Mouse (Mus musculus) forebrain, embryonic 14.5 days (tissue): ENCODE data around the gene Cep128. TPM values are rescaled to one million over a fixed set of nuclear protein-coding genes. Genes with fewer than 3 reads are reported as not detected.

Source experiments
- ATAC-seq: fragments of 200-750 bp; cut with Nextera tagmentation; 2 replicates; pipeline ENCODE4 v1.8.0; 2017; ENCODE audit warnings: mild to moderate bottlenecking, moderate library complexity
- DNase-seq: peaks from one replicate; pipeline ENCODE4 v3.0.0-alpha.2; 2015; ENCODE audit warnings: low spot score
- H3K27ac ChIP-seq: fragments of 300-500 bp; sonication (generic); 2 replicates; pipeline ENCODE4 v1.5.1; 2014; ENCODE audit warnings: low read depth, mild to moderate bottlenecking, control low read depth, low read length, moderate library complexity
- H3K27me3 ChIP-seq: fragments of 300-500 bp; sonication (generic); replicated peaks from 2 replicates; pipeline ENCODE4 v1.6.1; 2014; ENCODE audit warnings: low read length, control low read depth, mixed read lengths; ENCODE audit not compliant: control insufficient read depth, insufficient read depth
- H3K36me3 ChIP-seq: fragments of 300-500 bp; sonication (generic); 2 replicates; pipeline ENCODE4 v1.6.1; 2014; ENCODE audit warnings: low read length, control low read depth; ENCODE audit not compliant: control insufficient read depth, insufficient read depth
- H3K4me1 ChIP-seq: fragments of 300-500 bp; sonication (generic); 2 replicates; pipeline ENCODE4 v1.6.1; 2014; ENCODE audit warnings: antibody characterized with exemption, low read length, control low read depth; ENCODE audit not compliant: control insufficient read depth, insufficient read depth
- H3K4me2 ChIP-seq: fragments of 300-500 bp; sonication (generic); 2 replicates; pipeline ENCODE4 v1.6.1; 2014; ENCODE audit warnings: mild to moderate bottlenecking, control low read depth, low read length
- H3K4me3 ChIP-seq: fragments of 300-500 bp; sonication (generic); 2 replicates; pipeline ENCODE4 v1.5.1; 2014; ENCODE audit warnings: low read depth, low read length, control low read depth
- H3K9ac ChIP-seq: fragments of 300-500 bp; sonication (generic); 2 replicates; pipeline ENCODE4 v1.6.1; 2014; ENCODE audit warnings: mild to moderate bottlenecking, low read length, control low read depth, moderate library complexity
- H3K9me3 ChIP-seq: fragments of 300-500 bp; sonication (generic); replicated peaks from 2 replicates; pipeline ENCODE4 v1.6.1; 2016; ENCODE audit warnings: low read length, control low read depth, mixed read lengths; ENCODE audit not compliant: control insufficient read depth
- WGBS: fragments of 180-500 bp; shearing (Covaris S2); extraction: QIAGEN DNeasy Blood & Tissue Kit; methylation state at CpG from one replicate; pipeline ENCODE4 v1.1.7; 2014; 5-methylcytosine and 5-hydroxymethylcytosine counted together
- polyA plus RNA-seq: library from polyadenylated mRNA; unstranded; fragments of >200 nt; fragmentation: Nextera tagmentation; extraction: Ambion mirVana; gene quantifications from 2 replicates; pipeline ENCODE4 v1.2.1, GENCODE M21; 2014

Gene Cep128
- polyA plus RNA-seq, 1 experiment from 2014 or later: 5.5 TPM

DNA sequence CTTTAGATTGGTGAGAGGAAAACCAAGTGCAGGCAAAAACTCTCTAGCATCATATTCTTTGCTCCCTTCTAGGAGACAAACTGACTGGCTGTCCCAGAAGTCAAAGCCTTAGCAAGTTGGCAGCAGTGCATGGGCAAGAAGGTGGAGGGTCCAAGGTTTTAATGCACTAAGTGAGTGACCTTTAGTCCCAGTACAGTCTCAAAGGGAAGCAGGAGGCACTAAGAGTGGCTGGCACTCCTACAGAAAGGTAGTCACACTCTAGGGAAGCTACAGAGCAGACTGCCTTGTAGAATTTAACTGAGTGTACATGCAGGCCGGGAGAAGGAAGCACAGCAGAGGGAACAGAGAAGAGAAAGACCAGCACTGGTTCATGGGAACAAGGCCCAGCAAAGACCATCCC, 199.6 kb downstream of the Cep128 start:
- WGBS: 94% methylated on average over 1 of the region's 1 CpGs
- ATAC-seq (no peak), DNase-seq (no peak)
- no peak overlapping the region for H3K9ac ChIP-seq
- H3K4me3 ChIP-seq: no peak overlapping the region
- no peak overlapping the region for H3K27ac ChIP-seq
- H3K36me3 ChIP-seq: no peaks in the 10 kb centered on the region
- H3K9me3 ChIP-seq: no peaks in the 10 kb centered on the region
- H3K27me3 ChIP-seq: no peaks in the 10 kb centered on the region
- no peaks in the 10 kb centered on the region for H3K4me1 ChIP-seq
- no peak overlapping the region for H3K4me2 ChIP-seq

DNA sequence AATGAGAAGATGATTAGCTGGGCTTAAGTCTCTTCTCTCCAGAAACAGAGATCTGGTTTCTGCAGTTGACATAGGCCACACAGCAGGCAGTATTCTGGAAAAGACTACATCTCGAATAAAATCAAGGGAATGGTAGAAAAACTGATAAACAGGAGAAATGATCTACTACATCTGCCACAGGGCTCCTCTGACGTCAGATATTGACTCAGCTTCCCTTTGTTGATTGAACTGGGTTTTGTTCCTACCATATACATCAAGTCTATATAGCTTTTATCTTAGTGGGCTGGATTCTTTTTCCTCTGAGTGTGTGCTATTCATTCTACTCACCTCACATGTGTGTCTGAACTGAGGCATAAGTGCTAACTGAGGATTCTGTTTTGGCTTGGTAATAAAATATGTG, 200.3 kb downstream of the Cep128 start:
- no peak overlapping the region for H3K9ac ChIP-seq
- H3K27me3 ChIP-seq: no peaks in the 10 kb centered on the region
- H3K4me2 ChIP-seq: no peak overlapping the region
- no peaks in the 10 kb centered on the region for H3K4me1 ChIP-seq
- 79% methylated on average over 2 of the region's 2 CpGs for WGBS
- no peak overlapping the region for H3K27ac ChIP-seq
- no peak for DNase-seq
- H3K9me3 ChIP-seq: no peaks in the 10 kb centered on the region
- H3K36me3 ChIP-seq: no peaks in the 10 kb centered on the region
- no peak overlapping the region for H3K4me3 ChIP-seq
- ATAC-seq: no peak

- DNase-seq: no peak
Measured at GRCm38 (mm10) chr12:91183304-91183855, 200.8 kb downstream of the Cep128 start.

DNA sequence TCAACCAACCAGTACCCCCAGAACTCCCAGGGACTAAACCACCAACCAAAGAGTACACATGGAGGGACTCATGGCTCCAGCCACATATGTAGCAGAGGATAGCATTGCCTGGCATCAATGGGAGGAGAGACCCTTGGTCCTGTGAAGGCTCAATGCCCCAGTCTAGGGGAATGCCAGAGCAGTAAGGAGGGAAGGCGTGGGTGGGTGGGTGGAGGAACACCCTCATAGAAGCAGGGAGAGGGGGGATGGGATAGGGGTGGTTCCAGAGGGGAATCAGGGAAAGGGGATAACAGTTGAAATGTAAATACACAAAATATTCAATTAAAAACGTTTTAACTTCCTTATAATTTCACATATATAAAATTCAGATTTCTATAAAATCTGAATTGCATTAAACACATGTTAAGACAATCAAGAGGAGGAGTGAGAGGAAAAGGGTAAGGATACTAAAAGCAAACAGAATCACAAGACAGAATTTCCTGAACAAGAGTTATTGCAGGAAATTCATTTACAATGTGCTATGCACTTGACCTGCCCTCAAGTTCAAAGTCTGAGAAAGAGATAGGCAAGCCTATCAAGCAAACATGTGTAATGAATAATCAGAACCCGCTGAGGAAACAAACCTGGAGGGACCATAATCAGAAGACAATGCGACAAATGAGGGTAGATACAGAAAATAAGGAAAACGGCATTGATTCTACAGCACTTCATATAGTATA, 207.2 kb downstream of the Cep128 start:
- WGBS: 86% methylated on average over 5 of the region's 5 CpGs
- ATAC-seq (no peak), DNase-seq (no peak)
- Histone ChIP-seq H3K9ac (no peak overlapping the region), H3K27me3 (no peaks in the 10 kb centered on the region), H3K36me3 (no peaks in the 10 kb centered on the region), H3K4me2 (no peak overlapping the region), H3K27ac (no peak overlapping the region), H3K4me3 (no peak overlapping the region), H3K9me3 (no peaks in the 10 kb centered on the region), H3K4me1 (no peaks in the 10 kb centered on the region)

More at GRCm38 (mm10) chr12:91183304-91183855, 200.8 kb downstream of the Cep128 start:
- ATAC-seq: no peak
- no peak overlapping the region for H3K4me2 ChIP-seq
- no peak overlapping the region for H3K4me3 ChIP-seq
- H3K36me3 ChIP-seq: no peaks in the 10 kb centered on the region
- H3K27me3 ChIP-seq: no peaks in the 10 kb centered on the region
- H3K9me3 ChIP-seq: no peaks in the 10 kb centered on the region
- H3K27ac ChIP-seq: no peak overlapping the region
- H3K9ac ChIP-seq: no peak overlapping the region
- WGBS: 95% methylated on average over 4 of the region's 4 CpGs
- no peaks in the 10 kb centered on the region for H3K4me1 ChIP-seq

GRCm38 (mm10) chr12:91171613-91172012, 212.6 kb downstream of the Cep128 start:
- H3K36me3 ChIP-seq: no peaks in the 10 kb centered on the region
- H3K27ac ChIP-seq: no peak overlapping the region
- 79% methylated on average over 3 of the region's 3 CpGs for WGBS
- H3K9ac ChIP-seq: no peak overlapping the region
- H3K9me3 ChIP-seq: no peaks in the 10 kb centered on the region
- no peak overlapping the region for H3K4me2 ChIP-seq
- H3K4me1 ChIP-seq: no peaks in the 10 kb centered on the region
- DNase-seq (no peak), ATAC-seq (no peak)
- H3K4me3 ChIP-seq: no peak overlapping the region
- H3K27me3 ChIP-seq: no peaks in the 10 kb centered on the region

- H3K4me2 ChIP-seq: no peak overlapping the region
- ATAC-seq: no peak
Measured at GRCm38 (mm10) chr12:91161015-91161730, 223.0 kb downstream of the Cep128 start.

GRCm38 (mm10) chr12:91158481-91158880, 225.7 kb downstream of the Cep128 start:
- peak; percentile 22 for DNase-seq
- WGBS: 67% methylated on average over 2 of the region's 2 CpGs

More at GRCm38 (mm10) chr12:91161015-91161730, 223.0 kb downstream of the Cep128 start:
- Histone ChIP-seq H3K27me3 (no peaks in the 10 kb centered on the region), H3K36me3 (no peaks in the 10 kb centered on the region), H3K4me1 (no peaks in the 10 kb centered on the region), H3K27ac (no peak overlapping the region), H3K4me3 (no peak overlapping the region), H3K9ac (no peak overlapping the region), H3K9me3 (no peaks in the 10 kb centered on the region)
- no peak for DNase-seq
- WGBS: 87% methylated on average over 6 of the region's 6 CpGs

GRCm38 (mm10) chr12:91154052-91154451, 230.2 kb downstream of the Cep128 start:
- Histone ChIP-seq H3K9ac (no peak overlapping the region), H3K9me3 (no peaks in the 10 kb centered on the region), H3K27me3 (no peaks in the 10 kb centered on the region), H3K27ac (no peak overlapping the region), H3K36me3 (no peaks in the 10 kb centered on the region), H3K4me1 (no peaks in the 10 kb centered on the region), H3K4me2 (no peak overlapping the region), H3K4me3 (no peak overlapping the region)
- ATAC-seq (no peak), DNase-seq (no peak)
- 85% methylated on average over 7 of the region's 7 CpGs for WGBS

More at GRCm38 (mm10) chr12:91158481-91158880, 225.7 kb downstream of the Cep128 start:
- Histone ChIP-seq H3K4me1 (no peaks in the 10 kb centered on the region), H3K4me3 (no peak overlapping the region), H3K4me2 (no peak overlapping the region), H3K9me3 (no peaks in the 10 kb centered on the region), H3K27me3 (no peaks in the 10 kb centered on the region), H3K36me3 (no peaks in the 10 kb centered on the region), H3K9ac (no peak overlapping the region), H3K27ac (no peak overlapping the region)
- ATAC-seq: no peak

DNA sequence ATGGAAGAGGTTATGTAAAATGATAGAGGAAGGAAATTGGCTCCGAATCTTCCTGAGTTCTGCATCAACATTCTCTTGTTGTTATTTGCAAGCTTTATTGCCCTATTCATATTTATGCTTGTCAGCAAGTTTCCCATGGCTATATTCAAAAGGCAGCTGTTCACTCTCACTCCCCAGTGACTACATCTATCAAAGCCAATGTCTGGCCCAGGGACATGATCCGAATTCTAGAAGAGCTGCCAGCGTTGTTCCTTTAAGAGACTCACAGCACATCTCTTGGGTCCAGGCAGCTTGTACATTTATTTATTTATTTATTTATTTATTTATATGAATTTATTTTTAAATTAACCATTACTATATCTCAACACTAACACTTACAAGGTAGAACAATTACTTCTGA, 235.1 kb downstream of the Cep128 start:
- Histone ChIP-seq H3K4me2 (no peak overlapping the region), H3K9me3 (no peaks in the 10 kb centered on the region), H3K4me3 (no peak overlapping the region), H3K27ac (no peak overlapping the region), H3K4me1 (no peaks in the 10 kb centered on the region), H3K27me3 (no peaks in the 10 kb centered on the region), H3K36me3 (no peaks in the 10 kb centered on the region), H3K9ac (no peak overlapping the region)
- no peak for ATAC-seq
- 94% methylated on average over 3 of the region's 3 CpGs for WGBS
- peak; percentile 7 for DNase-seq
